In genomic region chr9:37085370-37085769, GRCm38 (mm10) we compare ENCODE assay signal across 10 mouse cellular contexts.
DNase-seq lines count a peak whose midpoint lies in the region; ATAC-seq lines count a peak whose summit lies in the region.
"Had no signal": no experiment of that assay in that cellular context is flagged by ENCODE, and none has a peak within 500 bp of the region (broad histone marks: within the 10 kb centered on the region; RNA-seq: fewer than 3 reads in every experiment).

No protein-coding gene starts in this region.

- DNase-seq in adrenal gland, adult 2 months, result peak; percentile 45
- no peak for DNase-seq in adrenal gland, adult 8-10 months
- peak; percentile 24 to 46 for DNase-seq in kidney, postnatal 36 days
- DNase-seq in kidney, adult 11 months, result no peak
- peak; percentile 41 for DNase-seq in cerebellum, adult 11-12 months
- DNase-seq in thymus, postnatal 0 days (ENCODE audit: low spot score), result no peak
- no peak for DNase-seq in right cerebral cortex, postnatal 4 days
- DNase-seq: gastrocnemius, postnatal 36 days; liver, embryonic 13.5 days had no signal

- no peaks in the 10 kb centered on the region for H3K36me3 ChIP-seq in intestine, embryonic 15.5 days
- H3K36me3 ChIP-seq: liver, embryonic 13.5 days had no signal

- WGBS in intestine, embryonic 15.5 days, result 54% methylated on average over 2 of the region's 2 CpGs

- H3K27ac ChIP-seq in intestine, embryonic 15.5 days, result no peak overlapping the region
- H3K27ac ChIP-seq: liver, embryonic 13.5 days had no signal

- peak; percentile 61 for ATAC-seq in intestine, embryonic 15.5 days

- H3K27me3 ChIP-seq in intestine, embryonic 15.5 days (replicated peaks), result no peaks in the 10 kb centered on the region
- H3K27me3 ChIP-seq: liver, embryonic 13.5 days had no signal

- no peaks in the 10 kb centered on the region for H3K9me3 ChIP-seq in intestine, embryonic 15.5 days
- H3K9me3 ChIP-seq: liver, embryonic 13.5 days had no signal

- H3K4me2 ChIP-seq in intestine, embryonic 15.5 days (replicated peaks), result no peak overlapping the region
- H3K4me2 ChIP-seq: liver, embryonic 13.5 days had no signal

- H3K4me3 ChIP-seq in intestine, embryonic 15.5 days (replicated peaks), result no peak overlapping the region
- H3K4me3 ChIP-seq: liver, embryonic 13.5 days had no signal

- 0 out of 2 replicates have a peak, but pooled peaks cover 7% of the 10 kb centered on the region for H3K4me1 ChIP-seq in intestine, embryonic 15.5 days (replicated peaks)
- H3K4me1 ChIP-seq: liver, embryonic 13.5 days had no signal

- H3K9ac ChIP-seq in intestine, embryonic 15.5 days, result no peak overlapping the region
- H3K9ac ChIP-seq: liver, embryonic 13.5 days had no signal

Comparison
In these comparisons a context has a peak if more than half of its experiments do, and no peak if none do; other contexts are left out.
1. DNase-seq: peak in adrenal gland, adult 2 months (single experiment), kidney, postnatal 36 days (2 of 2) and cerebellum, adult 11-12 months (single experiment); none in adrenal gland, adult 8-10 months (single experiment), kidney, adult 11 months (single experiment), thymus, postnatal 0 days (single experiment) and right cerebral cortex, postnatal 4 days (single experiment).